Mouse (Mus musculus) liver, adult 2 months (tissue): ENCODE measurements around the gene Tsacc.

Experiments
- CTCF ChIP-seq: fragments of 200-500 bp; IDR thresholded peaks from 2 replicates; pipeline ENCODE4 v1.5.1; 2011; ENCODE audit warnings: low read depth, low read length, control low read depth
- POLR2A ChIP-seq: fragments of 200-500 bp; IDR thresholded peaks from 2 replicates; pipeline ENCODE4 v1.6.1; 2011; ENCODE audit warnings: low read length, control low read depth; ENCODE audit not compliant: insufficient read depth; ENCODE audit errors: extremely low read depth

DNA sequence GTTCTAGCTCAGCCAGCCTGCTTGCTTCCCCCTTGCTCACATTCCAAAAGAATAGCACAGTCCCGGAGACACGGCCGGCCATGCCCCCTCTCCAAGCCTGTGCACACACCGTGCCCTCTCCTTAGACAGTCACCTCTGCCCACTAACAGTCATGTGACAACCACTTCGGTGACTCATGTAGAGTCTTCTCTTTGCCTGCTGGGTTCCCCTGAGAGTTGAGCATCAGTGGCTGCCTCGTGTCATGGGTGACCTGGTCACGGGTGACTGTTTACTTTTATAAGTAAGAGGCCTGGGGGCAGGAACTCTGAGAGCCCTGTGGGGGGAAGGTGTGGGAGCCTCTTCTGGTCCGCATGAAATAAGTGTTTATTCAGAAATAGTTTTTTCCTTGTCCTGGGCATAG is 62.8 kb downstream of the Tsacc start:
- TF ChIP-seq CTCF (no peak), POLR2A (no peak)
